Mouse (Mus musculus): ENCODE data around the gene Stac3. TPM values are rescaled to one million over a fixed set of nuclear protein-coding genes. Genes with fewer than 3 reads are reported as not detected.

Stac3 gene
- total and polyA plus RNA-seq, 2 experiments from 2014 or later, result 0.50 to 1.7 TPM

DNA sequence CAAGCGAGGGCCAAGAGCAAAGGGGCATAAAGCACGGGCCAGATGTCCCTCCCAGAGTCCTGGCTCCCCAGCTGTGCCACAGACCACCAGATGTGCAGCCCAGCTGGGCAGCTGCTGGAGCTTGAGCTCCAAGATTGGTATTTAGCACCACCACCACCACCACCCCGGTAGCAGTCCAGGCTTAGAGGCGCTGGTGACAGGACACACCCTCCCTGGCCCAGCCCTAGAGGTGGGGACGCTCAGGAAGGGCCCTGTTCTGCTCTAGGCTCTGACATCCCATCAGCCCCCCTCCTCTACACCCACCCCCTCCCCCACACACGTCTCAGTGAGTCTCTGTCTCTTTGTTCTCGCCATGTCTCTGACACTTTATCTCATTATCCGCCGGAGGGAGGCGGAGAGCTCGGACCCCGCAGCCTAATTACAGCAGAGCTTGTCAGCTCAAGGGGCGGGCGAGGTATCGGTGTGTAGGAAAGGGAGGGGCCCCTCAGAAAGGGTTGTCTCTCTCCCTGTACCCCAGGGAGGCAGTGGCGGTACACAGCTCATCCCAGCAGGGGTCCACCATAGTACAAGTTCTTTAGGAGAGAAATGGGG lies 12.1 kb downstream of the Stac3 start:
- H3K4me3 ChIP-seq (ENCODE audit: low read depth, low read length), result no peak overlapping the region
- peaks cover 35% of the 10 kb centered on the region for H3K4me1 ChIP-seq (ENCODE audit: insufficient read depth)
- ATAC-seq (no peak), DNase-seq (no peak)
- no peak overlapping the region for H3K27ac ChIP-seq (ENCODE audit: low read depth, low read length)
- no peaks in the 10 kb centered on the region for H3K9me3 ChIP-seq (ENCODE audit: low read length)
- no peak for TF ChIP-seq CTCF (IDR thresholded peaks at IDR 0.05; ENCODE audit: low read depth)
- H3K4me2 ChIP-seq (ENCODE audit: low read depth), result peak overlapping the region; percentile 83
- H3K36me3 ChIP-seq (ENCODE audit: insufficient read depth), result peaks cover 9% of the 10 kb centered on the region
- H3K27me3 ChIP-seq (ENCODE audit: insufficient read depth, low read length), result 0 out of 2 replicates have a peak, but pooled peaks cover 10% of the 10 kb centered on the region
- peak overlapping the region; percentile 68; the same call in 1 of the 2 replicates for H3K9ac ChIP-seq
- WGBS, result 3% methylated on average over 16 of the region's 16 CpGs

DNA sequence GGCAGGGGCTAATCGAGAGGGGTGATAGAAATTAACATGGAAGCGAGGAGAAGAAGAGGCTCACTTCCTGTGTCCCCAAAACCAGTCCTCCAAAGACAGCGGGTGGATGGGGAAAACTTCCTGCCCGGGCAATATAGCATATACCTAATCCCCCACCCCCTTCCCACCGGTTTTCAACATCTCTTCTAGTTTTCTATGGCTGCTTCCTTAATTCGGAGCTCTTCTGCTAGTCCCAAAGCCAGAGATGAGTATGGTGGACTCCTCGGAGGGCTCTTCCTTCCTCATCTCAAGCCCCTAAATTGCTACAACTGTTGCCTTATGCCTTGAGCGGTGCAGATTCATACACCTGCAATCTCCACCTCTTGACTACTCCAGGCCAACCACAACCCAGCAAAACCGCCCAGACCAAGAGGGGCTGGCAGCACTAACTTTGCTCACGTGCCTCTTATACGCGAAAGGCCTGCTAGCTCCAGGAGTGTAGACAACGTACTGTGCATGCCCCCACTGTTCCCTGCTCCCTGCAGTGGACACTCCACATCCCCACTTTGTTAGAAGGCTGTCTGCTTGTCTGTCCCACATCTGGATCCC lies 12.7 kb downstream of the Stac3 start:
- no peak overlapping the region for H3K4me3 ChIP-seq (ENCODE audit: low read depth, low read length)
- WGBS, result 21% methylated on average over 13 of the region's 13 CpGs

DNA sequence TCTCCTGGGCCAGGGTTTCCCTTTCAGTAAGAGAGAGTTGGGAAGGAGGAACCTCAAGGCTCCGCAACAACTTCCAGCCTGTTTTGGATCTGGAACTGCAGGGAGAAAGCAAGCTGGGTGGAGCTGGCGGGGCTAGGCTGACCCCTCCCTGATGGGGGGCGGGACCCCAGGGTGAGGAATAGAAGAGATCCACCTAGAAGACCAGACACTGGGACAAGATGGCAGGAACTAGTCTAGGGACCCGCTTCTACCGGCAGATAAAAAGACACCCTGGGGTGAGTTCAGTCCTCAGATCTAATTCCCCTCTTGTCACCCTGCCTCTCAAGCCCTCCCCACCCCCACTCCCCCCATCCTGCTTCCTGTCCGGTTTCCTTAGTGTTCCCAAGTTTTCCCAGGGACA lies 13.3 kb downstream of the Stac3 start, which contains the start of gene Ndufa4l2:
Gene Ndufa4l2, plus strand, starts transcription at position 204 of the 400 bp plus-strand sequence.
- Histone ChIP-seq H3K4me2 (ENCODE audit: low read depth) (peak within 1 kb of the TSS; percentile 83), H3K9me3 (ENCODE audit: low read length) (no peaks in the 10 kb centered on the region), H3K27me3 (ENCODE audit: insufficient read depth, low read length) (0 out of 2 replicates have a peak, but pooled peaks cover 10% of the 10 kb centered on the region), H3K9ac (0 out of 2 replicates have a peak within 1 kb of the TSS, but pooled peaks have one; percentile 68), H3K36me3 (ENCODE audit: insufficient read depth) (peaks cover 9% of the 10 kb centered on the region), H3K4me1 (ENCODE audit: insufficient read depth) (peaks cover 29% of the 10 kb centered on the region), H3K4me3 (ENCODE audit: low read depth, low read length) (no peak within 1 kb of the TSS), H3K27ac (ENCODE audit: low read depth, low read length) (no peak within 1 kb of the TSS)
- WGBS, result 21% methylated on average over 6 of the region's 6 CpGs
- no peak for ATAC-seq
- DNase-seq, result no peak
- no peak for TF ChIP-seq CTCF (IDR thresholded peaks at IDR 0.05; ENCODE audit: low read depth)

More for the DNA sequence above, 12.7 kb downstream of the Stac3 start:
- TF ChIP-seq CTCF (IDR thresholded peaks at IDR 0.05; ENCODE audit: low read depth), result no peak
- H3K9me3 ChIP-seq (ENCODE audit: low read length), result no peaks in the 10 kb centered on the region
- H3K27ac ChIP-seq (ENCODE audit: low read depth, low read length), result no peak overlapping the region
- H3K36me3 ChIP-seq (ENCODE audit: insufficient read depth), result peaks cover 9% of the 10 kb centered on the region
- H3K4me1 ChIP-seq (ENCODE audit: insufficient read depth), result peaks cover 33% of the 10 kb centered on the region
- no peak overlapping the region for H3K9ac ChIP-seq
- H3K27me3 ChIP-seq (ENCODE audit: insufficient read depth, low read length), result 0 out of 2 replicates have a peak, but pooled peaks cover 10% of the 10 kb centered on the region
- ATAC-seq (no peak), DNase-seq (no peak)
- H3K4me2 ChIP-seq (ENCODE audit: low read depth), result peak overlapping the region; percentile 83; the same call in 1 of the 2 replicates

DNA sequence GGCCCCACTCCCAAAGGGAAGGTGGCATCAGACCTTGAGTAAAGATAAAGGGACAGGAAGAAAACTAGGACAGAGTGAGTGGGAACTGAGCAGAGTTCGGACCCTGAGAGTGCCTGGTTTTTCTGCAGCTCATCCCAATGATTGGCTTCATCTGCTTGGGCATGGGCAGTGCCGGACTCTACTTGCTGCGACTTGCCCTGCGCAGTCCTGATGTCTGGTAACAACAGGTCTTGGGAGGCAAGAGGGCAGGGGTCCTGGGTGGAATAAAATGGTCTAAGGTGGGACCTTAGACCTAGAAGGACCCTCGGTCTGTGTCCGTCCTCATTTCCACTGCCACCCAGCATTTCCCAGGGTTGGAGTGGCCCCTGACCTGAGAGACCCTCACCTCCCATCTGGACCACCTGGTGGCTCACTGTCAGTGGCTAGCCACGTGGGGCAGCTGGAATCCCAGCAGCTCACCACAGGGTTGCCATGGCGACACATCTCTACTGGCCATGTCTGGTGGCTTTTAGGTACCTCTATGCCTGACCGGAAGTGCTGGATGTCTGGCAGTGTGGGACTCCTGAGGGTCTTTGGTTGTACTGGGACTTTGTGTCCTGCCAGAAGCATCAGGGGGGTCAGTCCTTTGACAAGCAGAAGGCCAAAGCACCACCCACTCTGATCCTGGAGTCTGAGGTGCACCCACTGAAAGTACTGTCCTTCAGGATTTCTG lies 13.9 kb downstream of the Stac3 start:
- Histone ChIP-seq H3K9ac (no peak overlapping the region), H3K27me3 (ENCODE audit: insufficient read depth, low read length) (0 out of 2 replicates have a peak, but pooled peaks cover 10% of the 10 kb centered on the region), H3K36me3 (ENCODE audit: insufficient read depth) (peaks cover 9% of the 10 kb centered on the region), H3K9me3 (ENCODE audit: low read length) (no peaks in the 10 kb centered on the region), H3K4me3 (ENCODE audit: low read depth, low read length) (no peak overlapping the region), H3K27ac (ENCODE audit: low read depth, low read length) (no peak overlapping the region), H3K4me2 (ENCODE audit: low read depth) (no peak overlapping the region), H3K4me1 (ENCODE audit: insufficient read depth) (peaks cover 23% of the 10 kb centered on the region)
- 39% methylated on average over 9 of the region's 9 CpGs for WGBS
- ATAC-seq (no peak), DNase-seq (no peak)
- no peak for TF ChIP-seq CTCF (IDR thresholded peaks at IDR 0.05; ENCODE audit: low read depth)

DNA sequence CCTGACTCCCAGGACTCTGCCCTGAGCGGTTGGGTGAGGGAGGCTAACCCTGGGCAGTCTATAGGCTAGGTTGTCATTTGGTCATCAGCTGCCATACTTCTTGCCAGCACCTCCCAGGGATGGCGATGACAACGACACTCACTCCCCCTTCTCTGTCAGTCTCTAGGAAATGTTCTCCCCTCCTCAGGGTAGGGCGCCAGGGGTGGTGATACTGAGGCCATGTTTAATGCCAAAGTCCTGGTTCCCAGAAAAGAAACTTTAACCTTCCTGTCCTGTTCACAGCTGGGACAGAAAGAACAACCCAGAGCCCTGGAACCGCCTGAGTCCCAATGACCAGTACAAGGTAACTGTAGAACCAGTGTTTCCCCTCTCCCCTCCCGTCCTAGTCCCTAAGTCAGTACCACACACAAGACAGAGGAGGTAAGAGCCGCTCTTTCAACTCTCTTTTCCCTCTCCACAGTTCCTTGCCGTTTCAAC lies 14.5 kb downstream of the Stac3 start:
- TF ChIP-seq CTCF (IDR thresholded peaks at IDR 0.05; ENCODE audit: low read depth), result no peak
- no peak overlapping the region for H3K27ac ChIP-seq (ENCODE audit: low read depth, low read length)
- no peaks in the 10 kb centered on the region for H3K9me3 ChIP-seq (ENCODE audit: low read length)
- no peak for DNase-seq
- H3K27me3 ChIP-seq (ENCODE audit: insufficient read depth, low read length), result 0 out of 2 replicates have a peak, but pooled peaks cover 10% of the 10 kb centered on the region
- H3K4me3 ChIP-seq (ENCODE audit: low read depth, low read length), result no peak overlapping the region
- 30% methylated on average over 8 of the region's 8 CpGs for WGBS
- no peak for ATAC-seq
- H3K36me3 ChIP-seq (ENCODE audit: insufficient read depth), result peaks cover 9% of the 10 kb centered on the region
- no peak overlapping the region for H3K4me2 ChIP-seq (ENCODE audit: low read depth)
- peaks cover 17% of the 10 kb centered on the region for H3K4me1 ChIP-seq (ENCODE audit: insufficient read depth)
- H3K9ac ChIP-seq, result no peak overlapping the region

DNA sequence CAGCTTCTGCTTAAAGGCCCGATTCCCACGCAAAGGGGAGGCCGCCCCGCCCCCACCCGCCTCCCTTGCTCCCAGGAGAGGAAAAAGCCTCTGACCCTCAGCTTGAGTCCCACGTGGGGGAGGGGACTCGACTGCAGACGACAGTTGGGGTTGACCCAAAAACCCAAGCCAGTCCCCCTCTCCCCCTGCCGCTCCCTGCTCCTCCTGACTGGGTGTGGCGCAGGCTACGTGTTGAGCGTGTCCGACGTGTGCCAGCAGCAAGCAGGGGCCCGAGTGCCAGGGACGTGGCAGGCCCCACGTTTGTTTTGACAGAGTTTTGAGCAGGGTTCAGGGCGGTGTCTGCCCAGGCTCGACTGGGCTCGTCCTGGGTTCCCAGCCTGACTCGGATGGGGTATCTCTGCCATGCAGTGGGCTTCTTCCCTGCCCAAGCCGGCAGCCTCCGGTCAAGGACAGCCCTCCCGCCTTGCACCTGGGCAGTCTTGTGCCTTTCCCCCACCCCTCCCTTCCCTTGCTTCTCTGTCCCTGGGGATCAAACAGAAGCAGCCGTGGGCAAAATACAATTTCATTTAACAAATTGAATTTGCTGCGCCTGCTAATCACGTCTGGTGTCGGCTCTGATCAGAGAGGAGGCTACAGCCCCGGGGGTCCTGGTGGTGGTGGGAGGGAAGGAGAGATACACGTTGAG lies 15.2 kb downstream of the Stac3 start:
- H3K9ac ChIP-seq, result no peak overlapping the region
- ATAC-seq (no peak), DNase-seq (no peak)

More for the DNA sequence above, 15.2 kb downstream of the Stac3 start:
- H3K4me2 ChIP-seq (ENCODE audit: low read depth), result no peak overlapping the region
- 0 out of 2 replicates have a peak, but pooled peaks cover 10% of the 10 kb centered on the region for H3K27me3 ChIP-seq (ENCODE audit: insufficient read depth, low read length)
- peaks cover 19% of the 10 kb centered on the region; the same call in 1 of the 2 replicates for H3K4me1 ChIP-seq (ENCODE audit: insufficient read depth)
- H3K4me3 ChIP-seq (ENCODE audit: low read depth, low read length), result no peak overlapping the region
- peaks cover 9% of the 10 kb centered on the region for H3K36me3 ChIP-seq (ENCODE audit: insufficient read depth)
- H3K27ac ChIP-seq (ENCODE audit: low read depth, low read length), result no peak overlapping the region
- no peaks in the 10 kb centered on the region for H3K9me3 ChIP-seq (ENCODE audit: low read length)
- WGBS, result 15% methylated on average over 30 of the region's 30 CpGs
- no peak for TF ChIP-seq CTCF (IDR thresholded peaks at IDR 0.05; ENCODE audit: low read depth)

Measured in forebrain, postnatal 0 days (tissue).